Mouse (Mus musculus): Measurements from ENCODE around the gene Pla2g5.
A peak's percentile ranks its signal among the peaks of the same experiment; 100 is the strongest.
"Not testable (repeated sequence)": the region's sequence is repeated elsewhere in the genome, so short reads cannot be mapped to it uniquely, and the experiment has no call there.

Gene Pla2g5

DNA sequence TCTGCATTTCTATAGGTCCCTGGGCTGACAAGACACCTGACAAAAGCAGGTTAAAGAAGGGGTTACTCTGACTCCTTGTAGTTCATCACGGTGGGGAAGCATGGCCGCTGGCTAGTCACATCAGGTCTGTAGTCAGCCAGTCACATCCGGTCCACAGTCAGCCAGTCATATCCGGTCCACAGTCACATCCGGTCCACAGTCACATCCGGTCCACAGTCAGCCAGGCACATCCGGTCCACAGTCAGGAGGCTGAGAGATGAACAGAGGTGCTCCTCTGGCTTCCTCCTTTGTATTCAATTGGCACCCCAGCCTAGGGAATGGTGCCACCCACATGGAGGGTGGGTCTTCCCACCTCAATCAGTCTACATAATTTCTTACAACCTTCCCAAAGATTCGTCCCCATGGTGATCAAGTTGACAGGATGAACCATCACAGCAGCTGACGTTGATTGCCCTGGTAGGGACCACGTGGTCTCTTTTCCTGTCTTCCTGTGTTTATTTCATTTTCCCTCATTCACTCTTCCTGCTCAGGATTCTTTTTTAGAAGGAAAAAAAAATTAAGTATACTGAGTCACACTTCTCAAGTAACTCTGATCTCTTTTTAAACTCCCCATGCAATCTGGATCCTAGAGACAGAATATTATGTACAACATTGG, at the start of gene Pla2g5:
TSS of gene Pla2g5 (minus strand) at position 139 of the 655 bp plus-strand sequence.
- DNase-seq (ENCODE audit: low read depth, low spot score): peak; percentile 89

DNA sequence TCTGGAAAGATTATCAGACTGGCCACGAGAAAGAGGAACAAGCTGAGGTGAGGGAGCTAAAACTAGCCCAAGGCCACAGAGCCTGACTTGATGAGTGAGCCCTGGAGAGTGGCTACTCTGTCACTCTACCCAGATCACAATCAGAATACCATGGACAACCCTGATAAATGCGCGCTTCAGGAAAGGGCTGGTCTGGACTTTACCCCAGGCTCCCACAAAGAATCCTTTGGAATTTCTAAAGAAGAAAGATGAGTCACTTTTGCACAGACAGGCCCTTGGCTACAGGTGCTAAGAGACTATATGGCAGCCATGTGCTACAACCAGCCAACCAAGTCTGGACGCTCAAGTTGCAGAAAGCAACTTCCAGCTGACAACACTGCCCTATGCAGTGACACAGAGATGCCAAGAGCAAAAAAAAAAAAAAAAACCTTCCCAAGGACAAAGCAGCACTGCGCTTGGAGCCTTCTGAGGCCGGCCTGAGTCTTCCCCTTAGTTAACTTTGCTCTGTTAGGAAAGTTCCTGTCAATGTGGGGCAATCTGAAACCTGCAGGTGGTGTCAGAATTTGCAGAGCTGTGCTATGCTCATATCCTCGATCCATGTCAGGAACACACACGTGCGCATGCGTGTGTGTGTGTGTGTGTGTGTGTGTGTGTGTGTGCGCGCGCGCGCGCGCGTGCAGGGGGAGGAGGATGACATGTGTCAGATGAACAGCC, 42.5 kb upstream of the Pla2g5 start:
- DNase-seq (ENCODE audit: low read depth, low spot score): no peak

DNA sequence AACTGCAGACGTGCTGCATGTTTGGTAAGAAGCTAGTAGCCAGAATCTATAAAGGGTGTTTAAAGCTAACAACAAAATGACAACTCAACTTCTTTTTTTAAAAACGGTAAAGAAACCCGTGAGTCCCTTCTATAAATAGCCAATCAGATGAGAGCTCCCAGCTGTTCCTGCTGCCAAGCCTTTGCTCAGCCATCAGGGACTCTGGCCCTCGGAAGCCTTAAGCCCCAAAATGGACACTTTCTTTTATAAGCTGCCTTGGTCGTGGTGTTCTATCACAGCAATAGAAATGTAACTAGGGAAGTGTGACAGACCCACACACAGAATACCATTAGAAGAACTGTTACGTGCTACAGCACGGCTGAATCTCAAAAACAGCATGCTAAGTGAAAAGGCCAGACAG, 36.1 kb upstream of the Pla2g5 start:
- DNase-seq (ENCODE audit: low read depth, low spot score): no peak

DNA sequence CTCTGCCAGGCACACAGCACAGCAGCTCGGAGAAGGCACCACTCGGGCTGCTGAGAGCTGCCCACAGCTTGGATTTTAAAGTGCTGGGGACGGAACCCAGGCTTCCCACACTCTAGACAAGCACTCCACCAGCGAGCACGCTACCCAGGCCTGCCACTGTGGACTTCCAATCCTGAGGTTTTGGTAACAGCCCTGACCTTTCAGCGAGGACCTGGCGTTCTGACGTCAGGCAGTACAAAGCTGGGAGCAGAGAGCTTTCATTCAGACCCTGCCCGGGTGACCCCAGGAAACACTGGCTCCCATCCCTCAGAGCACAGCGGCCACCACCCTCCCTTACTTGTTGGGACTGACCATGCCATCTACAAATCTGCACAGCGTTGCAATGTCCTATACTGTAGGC, 30.5 kb upstream of the Pla2g5 start:
- DNase-seq (ENCODE audit: low read depth, low spot score): not testable (repeated sequence)

DNA sequence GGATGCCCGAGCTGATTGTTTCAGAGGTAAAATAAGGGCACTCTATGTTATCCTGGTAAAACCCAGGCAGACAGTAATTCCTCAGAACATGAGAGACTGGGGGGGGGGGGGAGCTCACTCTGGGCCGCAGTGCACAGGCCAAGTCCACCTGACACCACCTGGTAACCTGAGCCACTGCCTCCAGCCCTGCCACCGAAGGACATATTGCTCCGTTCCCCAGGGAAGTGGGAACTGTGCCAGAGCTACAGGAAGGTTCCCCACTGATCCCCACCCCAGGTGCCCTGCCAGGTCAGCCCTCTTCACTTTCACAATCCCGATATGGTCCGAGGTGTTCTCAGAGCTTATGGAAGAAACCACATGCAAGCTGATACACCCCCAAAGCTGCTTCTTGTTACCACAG, 29.4 kb upstream of the Pla2g5 start:
- DNase-seq (ENCODE audit: low read depth, low spot score): no peak

DNA sequence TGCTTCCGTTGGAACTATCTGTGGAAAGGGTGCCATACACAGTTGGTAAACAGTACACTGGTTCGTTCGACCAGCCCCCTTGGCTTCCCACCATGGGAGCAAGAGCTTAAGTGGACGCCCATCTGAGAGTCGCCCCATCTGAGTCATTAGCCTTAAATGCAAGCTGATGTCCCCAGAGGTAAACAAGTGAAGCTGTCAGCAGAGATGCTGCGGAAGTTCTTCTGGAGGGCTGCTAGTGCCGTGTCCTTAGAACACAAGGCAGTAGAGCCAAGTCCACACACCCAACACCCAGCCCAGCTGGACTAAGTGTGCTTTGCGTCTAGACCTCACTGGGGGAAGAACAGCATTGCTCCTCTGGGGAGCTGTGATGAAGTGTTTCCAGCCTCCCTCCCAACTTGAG, 26.4 kb upstream of the Pla2g5 start:
- DNase-seq (ENCODE audit: low read depth, low spot score): no peak

DNA sequence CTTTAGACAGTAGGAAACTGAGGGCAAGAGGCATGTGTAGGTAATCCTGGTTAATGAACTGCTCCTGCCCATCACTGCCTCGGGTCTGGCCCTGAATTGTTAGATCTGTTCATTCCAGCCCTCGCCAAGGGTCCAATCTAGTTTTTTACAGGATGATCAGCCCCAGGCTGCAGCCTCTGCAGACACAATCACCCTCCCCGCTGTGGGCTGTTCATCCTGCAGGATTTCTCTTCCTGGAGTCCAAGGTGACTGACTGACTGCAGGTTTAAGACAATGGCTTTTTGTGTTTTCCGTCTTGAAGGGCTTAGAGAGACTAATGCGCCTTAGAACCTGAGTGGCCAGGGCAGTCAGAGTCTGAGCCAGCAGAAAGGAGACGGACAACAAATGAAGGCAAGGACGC, 25.9 kb upstream of the Pla2g5 start:
- DNase-seq (ENCODE audit: low read depth, low spot score): peak; percentile 64

DNA sequence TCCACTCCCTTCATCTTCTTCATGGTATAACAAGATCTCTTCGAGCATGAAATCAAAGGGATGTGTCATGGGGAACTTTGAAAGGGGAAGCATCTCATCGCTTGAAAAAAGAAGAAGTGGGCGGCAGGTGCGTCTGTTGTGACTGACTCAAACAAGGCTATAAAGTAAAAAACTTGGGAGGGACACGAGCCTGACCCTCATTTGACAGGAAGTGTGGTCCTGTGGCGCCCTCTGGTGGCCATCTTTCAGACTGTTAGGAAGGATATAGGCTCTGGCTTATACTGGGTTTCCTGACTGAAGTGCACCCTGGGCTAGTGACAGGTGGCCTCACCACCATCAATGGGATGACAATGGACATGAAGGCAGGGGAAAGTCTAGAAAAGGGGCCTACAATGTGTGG, 21.0 kb upstream of the Pla2g5 start:
- peak; percentile 88 for DNase-seq (ENCODE audit: low read depth, low spot score)

DNA sequence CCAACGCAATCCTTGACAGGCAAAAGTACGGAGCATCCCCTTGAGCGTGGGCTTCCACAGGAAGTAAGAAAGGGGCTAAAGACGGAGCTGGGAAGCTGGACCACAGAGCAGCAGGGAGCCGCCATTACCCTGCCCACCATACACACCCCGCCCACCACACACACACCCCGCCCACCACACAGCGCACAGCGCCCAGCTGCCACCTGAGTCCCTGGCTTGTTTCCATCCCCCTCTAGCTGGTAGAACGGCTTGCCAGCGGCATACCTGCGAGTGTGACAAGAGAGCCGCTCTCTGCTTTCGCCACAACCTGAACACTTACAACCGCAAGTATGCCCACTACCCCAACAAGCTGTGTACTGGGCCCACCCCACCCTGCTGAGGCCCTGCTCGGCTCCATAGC, 18.9 kb upstream of the Pla2g5 start:
- DNase-seq (ENCODE audit: low read depth, low spot score): peak; percentile 58

DNA sequence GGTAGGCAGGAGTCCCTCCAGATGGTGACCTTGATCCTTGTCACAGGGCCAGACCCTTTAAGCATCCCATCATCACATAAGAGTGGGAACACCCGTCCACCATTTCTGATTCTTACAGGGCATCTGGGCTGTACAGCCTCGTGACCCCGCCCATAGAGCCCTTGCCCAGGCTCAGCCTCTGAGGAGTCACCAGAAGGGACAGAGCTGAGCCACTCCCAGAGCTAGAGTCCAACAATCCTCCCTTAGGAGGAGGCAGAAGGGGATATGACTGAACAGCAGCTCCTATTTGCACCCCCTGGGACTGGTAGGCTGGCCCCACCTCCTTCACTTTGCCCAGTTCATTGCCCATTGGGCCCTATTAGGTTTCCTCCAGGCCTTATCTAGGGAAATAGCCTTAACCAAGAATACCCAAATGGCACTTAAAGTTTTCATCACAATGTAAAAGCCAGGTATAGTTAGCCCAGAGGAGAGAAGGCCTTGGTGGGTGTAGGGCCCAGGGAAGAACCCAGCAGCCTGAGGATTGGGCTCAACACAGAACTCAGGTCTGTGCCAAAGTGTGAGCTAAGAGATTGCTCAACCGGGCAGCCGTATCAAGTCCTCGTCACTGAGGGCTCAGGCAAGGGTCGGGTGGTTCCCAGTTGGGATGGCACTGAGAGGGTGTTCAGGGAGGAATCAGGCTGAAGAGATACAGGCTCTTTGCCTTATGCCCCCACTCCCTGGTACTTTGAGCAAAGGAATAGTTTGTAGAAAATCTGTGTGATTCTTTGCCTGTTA, 17.7 kb upstream of the Pla2g5 start:
- DNase-seq (ENCODE audit: low read depth, low spot score): no peak

DNA sequence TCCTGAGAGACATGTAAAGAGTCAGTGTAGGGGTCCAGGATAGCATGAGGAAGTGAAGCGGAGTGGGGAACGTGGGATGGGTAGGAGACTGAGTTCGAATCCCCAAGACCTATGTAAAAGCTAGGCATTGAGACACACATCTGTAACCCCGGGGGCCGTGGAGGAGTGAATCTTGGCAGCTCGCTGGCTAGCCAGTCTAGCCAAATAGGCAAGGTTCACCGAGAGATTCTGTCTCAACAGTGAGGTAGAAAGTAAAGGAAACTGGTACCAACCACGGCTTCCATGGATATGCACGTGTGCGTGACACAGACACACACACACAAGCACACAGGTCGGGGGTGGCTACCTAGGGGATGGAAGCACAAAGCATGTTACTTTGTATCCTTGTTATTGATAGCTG, 16.5 kb upstream of the Pla2g5 start:
- DNase-seq (ENCODE audit: low read depth, low spot score): no peak

DNA sequence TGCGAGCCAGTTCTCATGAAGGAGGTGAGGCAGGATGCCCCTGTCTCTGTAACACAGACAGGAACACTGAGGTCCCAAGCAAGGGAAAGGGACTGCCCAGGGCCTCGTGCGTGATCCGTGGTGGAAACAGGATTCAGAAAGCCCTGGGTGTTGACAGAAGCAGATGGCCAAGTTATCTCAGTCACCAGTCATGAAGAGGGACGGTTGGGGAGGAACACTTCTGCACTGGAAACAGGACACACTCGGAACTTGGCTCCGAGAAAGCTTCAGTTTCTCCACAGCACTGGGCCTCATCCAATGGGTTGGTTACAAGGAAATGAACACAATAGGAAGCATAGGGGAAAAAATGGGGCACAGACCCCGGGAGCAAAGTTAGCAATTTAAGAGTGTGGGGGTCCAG, 15.5 kb upstream of the Pla2g5 start:
- no peak for DNase-seq (ENCODE audit: low read depth, low spot score)

DNA sequence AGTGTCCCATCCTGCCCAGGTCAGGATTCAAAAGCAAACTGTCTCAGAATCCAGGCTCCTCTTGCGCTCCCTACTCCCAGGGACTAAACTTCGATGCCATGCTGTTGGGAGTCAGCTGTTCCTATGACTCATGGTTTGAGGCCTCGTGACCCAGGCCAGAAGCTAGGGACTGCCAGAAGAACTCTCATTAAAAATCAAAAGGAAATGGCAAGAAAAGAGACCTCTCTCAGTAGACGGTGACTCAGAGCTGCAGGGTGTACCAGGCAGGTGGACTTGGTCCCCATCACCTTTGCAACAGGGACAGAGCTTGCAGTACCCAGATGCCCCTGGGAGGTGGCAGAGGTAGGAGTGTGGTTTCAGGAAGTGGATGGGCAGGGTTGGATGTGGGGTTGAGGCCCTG, 14.4 kb upstream of the Pla2g5 start, which contains the start of gene Pla2g2e:
TSS of gene Pla2g2e (plus strand) at position 212 of the 400 bp plus-strand sequence.
- no peak for DNase-seq (ENCODE audit: low read depth, low spot score)

DNA sequence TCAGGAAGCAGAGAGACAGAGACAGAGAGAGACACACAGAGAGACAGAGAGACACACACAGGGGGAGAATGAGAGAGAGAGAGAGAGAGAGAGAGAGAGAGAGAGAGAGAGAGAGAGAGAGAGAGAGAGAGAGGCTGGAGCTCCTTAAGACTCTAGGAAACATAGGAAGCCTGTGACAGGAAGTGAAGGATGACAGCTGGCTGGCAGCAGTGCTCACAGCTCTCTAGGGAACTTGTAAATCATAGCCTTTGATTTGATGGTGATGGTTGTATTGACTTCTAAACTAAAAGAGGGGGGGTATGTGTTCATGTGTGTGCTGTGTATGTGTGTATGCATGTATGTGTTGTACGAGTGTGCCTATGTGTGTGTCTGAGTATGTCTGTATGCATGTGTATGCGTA, 12.7 kb upstream of the Pla2g5 start:
- DNase-seq (ENCODE audit: low read depth, low spot score): no peak

DNA sequence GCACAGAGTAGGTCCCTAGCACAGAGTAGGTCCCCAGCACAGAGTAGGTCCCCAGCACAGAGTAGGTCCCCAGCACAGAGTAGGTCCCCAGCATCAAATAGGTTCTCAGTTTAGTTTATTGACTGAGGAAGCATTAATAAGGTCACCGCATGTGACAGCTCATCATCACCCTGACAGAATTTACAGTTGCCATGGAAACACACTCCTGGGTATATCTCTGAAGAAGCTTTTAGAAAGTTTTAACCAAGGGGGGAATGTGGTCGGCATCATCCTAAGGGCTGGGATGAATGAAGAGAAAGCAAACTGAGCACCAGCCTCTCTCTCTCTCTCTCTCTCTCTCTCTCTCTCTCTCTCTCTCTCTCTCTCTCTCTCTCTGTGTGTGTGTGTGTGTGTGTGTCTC, 12.0 kb upstream of the Pla2g5 start:
- not testable (repeated sequence) for DNase-seq (ENCODE audit: low read depth, low spot score)

DNA sequence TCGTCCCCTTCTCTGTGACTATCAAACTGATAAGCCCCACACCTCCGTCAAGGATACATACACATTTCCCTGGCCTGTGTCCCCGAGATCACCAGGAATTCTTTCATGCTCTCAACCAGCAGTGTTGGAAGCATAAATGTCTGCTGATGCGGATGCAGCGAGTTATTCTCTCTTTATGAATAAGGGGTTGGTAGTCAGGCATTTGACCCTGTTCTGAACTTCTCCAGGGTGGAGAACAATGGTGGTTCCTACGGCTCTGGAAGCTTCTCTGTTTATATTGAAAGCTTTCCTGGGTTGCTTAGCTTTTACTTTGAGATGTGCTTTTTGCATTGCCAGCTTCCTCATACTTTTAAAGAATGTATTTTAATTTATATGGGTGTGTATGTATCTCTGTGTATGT, 10.6 kb upstream of the Pla2g5 start, which contains the start of gene Gm13030:
TSS of gene Gm13030 (minus strand) at position 101 of the 400 bp plus-strand sequence.
- DNase-seq (ENCODE audit: low read depth, low spot score): no peak

DNA sequence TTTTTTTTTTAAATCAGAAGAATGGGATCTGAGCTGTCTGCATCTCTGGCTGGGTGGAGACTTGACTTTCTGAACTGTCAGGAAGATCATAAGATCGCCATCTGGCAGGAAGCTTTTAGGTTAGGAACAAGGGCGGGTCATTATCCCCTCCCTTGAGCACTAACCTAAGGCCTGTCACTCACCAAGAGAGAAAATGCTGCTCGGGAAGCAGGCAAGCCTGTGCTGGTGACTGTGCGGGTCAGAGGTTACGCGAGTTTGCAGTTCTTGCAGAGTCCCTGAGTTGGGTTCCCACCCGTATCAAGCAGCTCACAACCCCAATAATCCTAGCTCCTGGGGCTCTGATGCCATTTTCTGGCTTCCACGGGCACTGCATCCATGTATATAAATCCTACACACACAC, 5.4 kb upstream of the Pla2g5 start:
- peak; percentile 40 for DNase-seq (ENCODE audit: low read depth, low spot score)

DNA sequence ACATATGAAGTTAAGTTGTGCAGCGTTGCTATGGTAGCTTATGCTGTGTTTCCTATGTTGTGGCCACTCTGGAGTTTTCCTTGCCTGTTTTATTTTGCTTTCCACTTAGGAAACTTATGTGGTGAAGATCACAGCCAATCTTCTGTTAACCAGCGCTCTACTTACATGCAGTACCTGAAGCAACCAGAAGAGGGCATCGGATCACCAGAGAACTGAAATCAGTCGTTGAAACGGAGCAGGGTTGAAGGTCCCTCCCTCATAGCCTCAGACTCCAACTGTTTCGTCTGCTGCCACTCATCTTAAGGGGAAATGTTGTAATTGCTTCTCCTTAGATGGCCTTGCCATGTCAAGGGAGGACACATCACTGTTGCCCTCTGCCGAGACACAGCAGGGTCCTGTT, 3.1 kb upstream of the Pla2g5 start:
- DNase-seq (ENCODE audit: low read depth, low spot score): peak; percentile 84

DNA sequence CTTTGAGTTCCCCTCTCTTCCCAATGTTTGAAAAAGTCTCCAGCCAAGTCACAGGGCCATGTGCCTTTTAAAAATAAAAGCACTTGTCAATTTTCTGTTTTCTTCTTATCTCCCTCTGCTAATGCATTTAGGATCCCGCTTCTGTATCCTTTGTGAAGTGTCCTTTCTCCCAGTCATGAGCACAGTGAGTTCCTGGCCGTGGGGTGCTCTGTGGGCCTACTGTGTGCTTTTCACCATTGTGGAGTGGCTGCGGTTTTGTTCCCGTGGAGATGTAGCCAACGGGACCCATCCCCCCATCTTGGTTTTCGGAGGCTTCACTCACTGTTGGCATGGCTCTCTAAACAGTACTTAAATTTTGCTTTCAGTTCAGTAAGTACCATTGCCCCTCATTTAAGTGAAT, 2.7 kb upstream of the Pla2g5 start:
- no peak for DNase-seq (ENCODE audit: low read depth, low spot score)

DNA sequence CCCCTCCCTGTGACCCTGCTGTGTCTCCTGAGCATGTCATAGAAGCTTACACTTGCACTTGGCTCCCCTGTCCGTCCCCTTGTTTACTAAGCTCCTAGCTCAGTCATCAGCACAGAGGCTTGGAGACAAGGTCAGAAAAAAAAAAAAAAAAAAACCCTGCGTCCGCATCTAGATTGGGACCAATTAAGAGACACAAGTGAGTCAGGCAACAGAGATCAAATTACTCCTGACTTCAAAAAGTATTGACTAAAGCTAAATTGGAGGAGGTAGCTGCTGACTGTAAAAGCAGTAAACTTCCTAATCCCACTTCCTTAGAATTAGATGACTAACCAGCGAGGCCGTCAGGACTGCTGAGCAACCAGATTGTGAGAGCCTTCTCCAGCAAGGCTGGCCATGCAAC, 1.8 kb upstream of the Pla2g5 start:
- no peak for DNase-seq (ENCODE audit: low read depth, low spot score)

DNA sequence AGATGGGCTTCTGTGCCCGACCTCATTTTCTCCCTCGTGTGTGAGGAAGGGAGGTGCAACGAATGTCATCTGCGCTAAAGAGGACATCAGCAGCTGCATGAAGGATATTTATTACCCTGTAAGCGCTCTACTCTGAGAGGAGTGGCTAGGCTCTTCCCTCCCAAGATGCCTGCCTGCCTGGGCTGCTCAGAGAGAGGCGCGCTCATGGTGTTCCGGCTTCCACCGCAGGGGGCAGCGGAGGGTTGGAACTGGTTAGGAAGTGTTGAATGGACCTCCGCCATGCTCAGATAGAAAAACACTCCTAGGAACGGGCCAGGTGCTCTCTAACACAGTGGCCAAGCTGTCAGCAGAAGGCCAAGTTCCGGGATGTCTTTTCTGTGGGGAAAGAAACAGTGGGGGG, 3.6 kb downstream of the Pla2g5 start:
- peak; percentile 96 for DNase-seq (ENCODE audit: low read depth, low spot score)

DNA sequence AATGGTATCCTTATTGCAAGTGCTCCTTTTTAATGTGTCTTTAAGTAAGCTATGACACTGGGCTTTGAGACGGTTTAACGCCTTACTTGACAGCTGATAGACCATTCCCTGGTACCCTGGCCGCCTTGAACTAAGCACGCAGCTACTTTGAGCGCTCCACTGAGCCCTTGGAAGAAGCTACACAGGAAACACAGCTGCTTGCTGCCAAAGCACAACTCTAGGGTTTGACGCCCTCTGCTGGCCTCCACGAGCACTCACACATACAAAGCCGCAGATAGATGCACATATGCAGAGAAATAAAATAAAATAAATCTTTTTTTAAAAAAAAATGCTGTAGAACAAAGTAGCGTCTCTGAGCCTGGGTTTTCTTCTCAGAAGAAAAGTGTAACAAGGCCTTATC, 4.0 kb downstream of the Pla2g5 start:
- peak; percentile 88 for DNase-seq (ENCODE audit: low read depth, low spot score)

DNA sequence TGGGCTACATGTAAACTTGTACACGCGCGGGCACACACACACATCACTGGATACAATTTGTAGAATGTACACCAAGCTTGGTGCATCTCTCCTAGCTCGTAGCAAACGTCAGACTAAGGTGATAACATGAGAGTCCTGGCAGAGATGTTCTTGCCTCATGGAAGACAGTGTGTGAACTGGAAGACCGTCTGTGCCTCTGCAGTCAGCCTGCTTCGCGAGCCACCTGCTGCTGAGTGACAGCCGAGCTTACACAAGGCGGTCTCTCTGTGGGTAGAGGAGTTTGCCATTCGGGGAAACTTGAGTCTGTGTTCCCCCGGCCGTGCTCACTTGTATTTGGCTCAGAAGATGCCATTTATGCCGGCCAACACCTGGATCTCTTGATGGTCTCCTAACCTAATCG, 4.8 kb downstream of the Pla2g5 start:
- DNase-seq (ENCODE audit: low read depth, low spot score): no peak
